Mouse (Mus musculus) olfactory bulb, adult 2 months (tissue): ENCODE data around the gene Vps37b.

ENCODE experiments used
- CTCF ChIP-seq: fragments of 200-500 bp; IDR thresholded peaks from 2 replicates; pipeline ENCODE4 v1.5.1; 2012; ENCODE audit warnings: low read depth, mild to moderate bottlenecking, low read length, moderate library complexity; ENCODE audit not compliant: insufficient read depth
- POLR2A ChIP-seq: fragments of 200-500 bp; IDR thresholded peaks from 2 replicates; pipeline ENCODE4 v1.6.1; 2012; ENCODE audit warnings: mild to moderate bottlenecking, low read depth, low read length, moderate library complexity; ENCODE audit not compliant: insufficient read depth

GRCm38 (mm10) chr5:123981250-123981554, 50.9 kb downstream of the Vps37b start:
- no peak for TF ChIP-seq CTCF
- TF ChIP-seq POLR2A: no peak
